Mouse (Mus musculus): Measurements from ENCODE around the gene Slc9a9.

Slc9a9 gene

DNA sequence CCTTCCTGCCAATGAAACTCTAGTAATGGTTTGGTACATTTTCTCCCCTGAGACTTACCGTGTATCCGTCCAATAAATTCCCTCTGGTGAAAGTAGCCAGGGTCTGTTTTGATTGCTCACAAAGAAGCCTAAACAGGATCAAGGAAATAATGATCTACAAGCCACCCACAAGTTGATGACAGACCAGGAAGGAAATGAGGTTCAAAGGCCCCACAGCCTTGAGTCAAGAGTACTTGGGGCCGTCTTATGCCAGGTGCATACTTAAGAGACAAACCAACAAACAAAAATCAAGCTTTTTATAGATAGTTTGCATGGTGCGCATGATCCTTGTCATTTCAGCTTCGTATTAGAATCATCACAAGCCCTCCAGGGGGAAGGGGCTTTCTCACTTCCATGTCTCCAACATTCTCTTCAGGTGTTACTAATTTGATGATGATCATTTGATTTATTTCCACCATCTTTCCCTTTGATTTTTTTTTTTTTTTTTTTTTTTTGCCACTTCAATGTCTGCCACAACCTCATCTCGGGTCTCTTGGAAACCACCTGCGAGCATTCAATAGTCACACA, 275.9 kb downstream of the Slc9a9 start:
- in situ Hi-C loops (cut with MseI, MboI) = no loop called here

DNA sequence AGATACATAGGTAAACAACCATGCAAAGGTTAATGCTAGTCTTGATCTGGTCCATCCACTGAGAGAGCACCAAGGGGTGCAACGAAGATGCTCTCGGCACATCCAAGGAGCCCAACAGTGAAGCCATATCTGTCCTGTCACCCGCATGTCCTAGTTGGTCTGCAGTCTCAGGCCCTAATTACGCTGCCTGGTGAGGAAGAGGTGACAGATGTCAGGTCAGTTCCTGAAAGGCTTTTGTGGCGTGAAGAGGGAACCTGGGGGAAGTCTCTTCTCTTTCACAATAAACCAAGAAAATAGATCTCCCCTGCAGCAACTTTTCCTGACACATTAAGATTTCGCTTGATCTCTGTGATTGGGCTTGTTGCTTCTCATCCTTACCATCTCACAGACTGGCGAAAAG, 277.5 kb downstream of the Slc9a9 start:
- in situ Hi-C loops (cut with MseI, MboI) = no loop called here

DNA sequence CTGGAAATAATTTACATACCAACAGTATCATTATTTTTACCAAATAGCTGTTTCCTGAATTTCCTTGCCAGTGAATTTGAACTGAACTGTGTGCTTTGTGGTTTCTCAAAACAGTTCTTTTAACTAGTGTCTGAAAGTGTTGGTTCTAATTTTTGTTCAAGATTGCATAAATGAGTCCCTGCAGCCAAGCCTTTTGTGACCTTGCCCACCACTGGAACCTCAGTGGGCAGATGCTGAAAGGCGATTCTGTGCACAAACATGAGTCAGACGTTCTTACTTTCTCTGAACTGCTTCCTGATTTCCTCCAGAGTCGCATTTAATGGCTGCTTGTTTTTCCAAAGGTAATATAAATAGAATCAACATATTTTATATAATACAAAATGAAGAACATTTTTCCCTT, 281.0 kb downstream of the Slc9a9 start:
- in situ Hi-C loops (cut with MseI, MboI) = no loop called here

DNA sequence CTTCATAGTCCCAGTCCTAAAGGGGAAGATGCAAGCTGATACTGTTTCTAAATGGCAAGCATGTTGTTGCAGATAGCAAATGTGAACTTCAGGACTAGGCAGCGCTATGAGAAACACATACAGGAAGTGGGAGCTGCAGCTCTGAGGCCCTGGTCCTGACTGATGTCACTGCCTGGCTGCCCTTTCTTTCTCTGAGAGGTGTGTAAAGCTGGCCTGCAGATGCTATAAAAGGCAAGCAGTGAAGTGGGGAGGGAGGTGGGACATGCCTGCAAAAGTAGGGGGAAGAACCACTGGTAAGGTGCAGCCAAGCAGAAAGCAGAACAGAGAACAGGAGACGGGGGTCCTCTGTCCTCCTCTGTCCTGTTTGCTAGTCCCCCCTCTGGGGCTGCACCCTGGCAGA, 285.9 kb downstream of the Slc9a9 start:
- in situ Hi-C loops (cut with MseI, MboI) = no loop called here

DNA sequence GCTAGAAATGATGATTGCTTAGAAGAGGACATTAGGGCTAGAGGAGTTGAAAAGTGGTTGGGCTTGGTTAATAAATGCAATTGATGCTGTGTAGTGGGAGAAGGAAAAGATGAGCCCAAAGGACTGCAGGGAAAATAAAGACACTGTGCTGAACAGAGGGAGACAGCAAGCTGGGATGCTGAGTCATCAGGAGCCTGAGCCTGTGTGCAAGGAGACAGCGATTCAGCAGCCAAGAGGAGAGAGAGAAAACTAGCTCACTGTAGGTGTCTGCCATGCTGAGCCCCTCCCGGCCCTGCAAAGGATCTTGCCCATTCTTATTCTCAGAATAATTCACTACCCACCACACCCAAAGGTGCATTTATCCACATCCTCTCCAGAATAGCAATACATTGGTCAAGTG, 288.7 kb downstream of the Slc9a9 start:
- in situ Hi-C loops (cut with MseI, MboI) = no loop called here

DNA sequence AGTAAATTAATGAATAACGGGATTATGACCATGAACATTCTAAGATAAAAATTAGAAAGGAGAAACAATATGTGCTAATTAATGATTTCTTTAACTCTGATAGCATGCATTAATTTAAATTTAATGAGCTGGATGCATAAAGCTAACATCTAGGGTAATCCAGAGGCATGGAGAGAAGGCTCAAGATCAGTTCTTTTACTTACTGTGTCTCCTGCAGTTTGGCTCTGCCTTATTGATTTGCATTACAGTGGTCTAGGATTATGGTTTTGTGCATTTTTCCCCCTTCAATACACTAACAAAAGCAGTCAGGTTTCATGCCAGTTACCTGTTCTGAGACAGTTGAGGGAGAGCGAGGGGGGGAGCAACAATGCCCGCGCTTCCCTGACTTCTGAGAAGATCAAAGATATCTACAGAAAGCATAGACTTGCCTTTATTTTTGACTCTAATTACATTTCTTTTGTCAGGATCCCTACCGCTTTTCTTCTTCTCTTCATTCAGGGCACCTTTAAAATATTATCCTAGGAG, 298.9 kb downstream of the Slc9a9 start:
- in situ Hi-C loops (cut with MseI, MboI) = no loop called here

DNA sequence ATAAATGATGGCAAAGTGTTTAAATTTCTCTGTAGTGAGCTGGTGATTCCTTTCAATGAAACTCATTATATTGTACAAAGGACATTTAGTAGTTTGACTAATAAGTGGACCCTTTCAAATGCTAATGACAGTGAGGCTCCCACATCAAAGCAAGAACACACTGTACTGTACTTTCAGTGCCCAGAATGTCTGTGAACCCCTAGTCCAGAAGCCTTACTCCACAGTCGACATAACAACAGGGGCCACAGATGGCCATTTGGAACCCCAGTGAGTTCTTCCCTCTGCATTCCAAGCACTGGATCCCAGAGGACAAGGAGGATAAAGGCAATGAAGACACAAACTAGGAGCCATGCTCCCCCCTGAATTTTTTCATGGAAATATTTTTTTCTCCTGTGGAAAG, 299.4 kb downstream of the Slc9a9 start:
- in situ Hi-C loops (cut with MseI, MboI) = no loop called here

DNA sequence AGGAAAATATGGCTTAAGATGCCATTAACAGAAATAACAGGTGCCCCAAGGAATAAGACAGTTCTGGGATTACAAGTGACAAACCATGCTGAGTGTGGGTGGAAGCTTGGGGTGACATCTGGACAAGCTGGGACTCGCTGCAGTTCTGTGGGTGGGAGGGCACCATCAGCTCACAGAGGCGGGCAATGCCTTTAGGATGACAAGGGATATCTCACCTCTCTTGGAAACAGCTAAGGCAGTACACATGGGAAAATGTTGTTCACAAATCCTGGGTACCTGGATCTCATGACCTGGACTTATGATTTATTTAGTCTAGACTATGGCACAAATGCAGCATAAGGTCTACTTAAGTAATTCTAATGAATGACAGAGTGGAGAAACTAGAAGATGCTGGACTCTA, 302.3 kb downstream of the Slc9a9 start:
- in situ Hi-C loops (cut with MseI, MboI) = no loop called here

DNA sequence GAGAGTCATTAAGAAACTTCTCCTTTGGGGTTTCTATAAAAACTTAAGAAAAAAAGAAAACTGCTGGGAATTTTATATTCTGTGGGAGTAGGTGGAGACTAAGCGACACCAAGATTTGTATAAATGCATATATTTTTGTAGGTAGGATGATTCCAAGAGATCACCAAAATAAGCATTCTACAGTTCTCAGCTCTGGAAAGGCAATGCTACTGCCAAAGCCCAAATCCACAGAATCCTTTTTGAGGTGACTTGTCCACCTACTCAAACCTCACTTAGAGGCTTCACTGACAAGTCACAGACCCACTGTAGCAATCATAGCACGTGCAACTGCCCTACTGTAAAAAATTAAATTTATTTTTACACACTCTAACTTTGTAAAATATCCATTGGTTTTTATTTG, 303.0 kb downstream of the Slc9a9 start:
- in situ Hi-C loops (cut with MseI, MboI) = no loop called here

DNA sequence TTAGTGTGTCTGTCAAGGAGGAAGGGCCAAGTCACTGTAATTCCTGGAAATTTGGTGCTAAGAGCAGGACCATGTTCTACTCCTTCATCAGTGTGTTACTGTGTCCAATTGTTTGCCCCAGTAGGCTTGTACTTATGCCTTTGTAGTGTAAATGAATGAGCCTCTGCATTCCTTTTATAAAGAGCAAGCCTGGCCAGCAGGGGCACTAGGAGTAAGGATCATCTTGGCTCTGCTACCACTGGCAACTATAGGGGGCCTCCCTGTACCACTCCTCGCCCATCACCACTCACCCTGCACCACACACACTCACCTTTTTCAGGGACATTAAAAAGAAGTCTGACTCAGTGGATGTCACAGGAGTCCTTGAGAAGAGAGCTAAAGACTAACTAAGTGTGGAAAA, 306.5 kb downstream of the Slc9a9 start:
- in situ Hi-C loops (cut with MseI, MboI) = no loop called here

DNA sequence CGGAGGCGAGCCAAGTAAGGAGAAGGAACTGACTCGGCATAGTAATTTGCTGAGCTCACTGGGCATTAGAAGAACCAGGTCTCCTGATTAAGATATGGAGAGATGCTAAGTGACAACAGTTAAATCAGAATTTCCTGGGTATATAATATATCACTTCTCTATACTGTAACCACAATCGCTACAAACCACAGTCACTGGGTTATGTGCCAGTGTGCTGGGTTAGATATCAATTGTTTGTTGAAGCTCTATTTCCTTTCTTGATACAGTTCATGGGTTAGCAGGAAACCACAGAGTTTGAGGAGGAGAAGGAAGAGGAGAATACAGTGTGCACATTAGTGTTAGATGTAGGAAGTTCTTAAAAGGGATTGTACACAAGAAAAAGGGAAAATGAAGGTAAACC, 323.9 kb downstream of the Slc9a9 start:
- in situ Hi-C loops (cut with MseI, MboI) = no loop called here

DNA sequence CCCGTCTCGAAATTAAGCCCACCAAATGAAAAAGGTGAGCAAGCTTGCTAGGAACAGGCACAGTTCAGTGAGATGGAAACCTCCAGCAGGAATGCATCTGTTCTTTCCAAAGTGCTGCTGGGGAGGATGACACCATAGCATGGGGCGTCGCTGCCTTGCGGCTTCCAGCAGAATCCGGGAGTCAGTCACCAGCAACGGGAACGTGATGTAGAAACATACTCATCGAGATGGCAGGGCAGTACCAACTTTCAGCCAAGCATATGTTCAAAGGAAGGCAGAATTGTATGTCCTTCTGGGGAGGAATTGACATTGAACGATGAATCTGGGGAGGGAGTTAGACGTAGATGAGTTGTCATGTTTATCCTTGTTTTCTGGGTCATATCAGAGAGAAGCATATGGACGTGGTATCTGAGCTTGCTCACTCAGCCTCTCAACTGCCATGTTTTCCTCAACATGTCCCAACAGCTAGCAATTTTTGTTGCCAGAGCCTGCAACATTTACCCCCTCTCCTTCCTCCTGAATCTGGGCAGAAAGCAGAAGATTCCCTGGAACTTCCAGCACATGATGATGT, 350.5 kb downstream of the Slc9a9 start:
- in situ Hi-C loops (cut with MseI, MboI) = no loop called here

DNA sequence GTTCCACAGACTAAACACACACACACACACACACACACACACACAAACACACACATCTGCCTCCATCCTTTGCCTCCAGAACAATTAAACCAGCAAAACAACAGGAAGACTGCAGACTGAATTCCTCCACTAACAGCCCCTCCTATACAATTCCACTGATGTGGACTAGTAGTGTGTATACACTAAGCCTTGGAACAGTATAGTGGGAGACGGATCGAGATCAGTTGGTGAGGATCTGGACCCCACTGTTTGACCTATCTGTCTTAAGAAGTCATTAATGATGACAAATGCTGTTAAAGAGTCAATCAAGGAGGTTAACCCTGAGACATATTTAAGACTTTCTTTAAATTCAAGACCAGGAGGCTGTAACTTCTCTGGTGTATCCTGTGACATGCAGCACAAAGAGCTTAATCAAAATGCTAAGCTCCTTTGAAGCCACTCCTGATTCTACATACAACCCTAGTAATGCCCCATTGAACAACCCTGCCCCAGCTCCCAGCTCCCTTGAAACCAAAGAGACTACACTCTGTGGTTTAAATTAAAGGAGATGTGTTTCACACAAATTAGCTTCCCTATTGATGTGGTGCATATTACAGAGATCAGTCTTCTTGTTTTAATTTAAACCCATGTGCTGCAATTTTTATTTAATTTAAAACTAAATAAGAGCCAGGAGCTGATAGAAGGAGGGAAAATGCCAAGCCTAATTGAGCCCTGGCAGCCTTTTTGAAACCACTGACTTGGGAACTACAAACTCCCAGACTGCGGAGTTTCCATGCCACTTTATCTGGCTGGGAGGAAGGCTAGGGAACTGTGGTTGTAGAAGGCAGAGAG, 364.6 kb downstream of the Slc9a9 start:
- in situ Hi-C loops (cut with MseI, MboI) = no loop called here

DNA sequence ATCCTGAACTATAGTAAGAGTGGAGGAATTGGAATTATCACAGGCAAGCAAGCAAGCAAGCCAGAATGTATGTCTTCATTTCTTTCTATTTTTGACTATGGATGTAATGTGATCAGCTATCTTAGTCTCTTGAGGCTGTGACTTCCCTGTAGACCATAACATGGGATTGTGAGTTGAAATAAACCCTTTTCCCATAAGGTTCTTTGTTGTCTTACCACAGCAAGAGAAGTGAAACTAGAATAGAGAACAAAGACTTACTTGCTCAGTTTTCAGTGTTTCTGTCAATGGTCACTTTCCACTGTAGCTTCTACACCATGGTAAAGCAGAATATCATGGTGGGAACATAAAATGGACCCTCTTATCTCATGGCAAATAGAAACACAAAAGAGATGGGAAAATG, 366.5 kb downstream of the Slc9a9 start:
- in situ Hi-C loops (cut with MseI, MboI) = no loop called here

DNA sequence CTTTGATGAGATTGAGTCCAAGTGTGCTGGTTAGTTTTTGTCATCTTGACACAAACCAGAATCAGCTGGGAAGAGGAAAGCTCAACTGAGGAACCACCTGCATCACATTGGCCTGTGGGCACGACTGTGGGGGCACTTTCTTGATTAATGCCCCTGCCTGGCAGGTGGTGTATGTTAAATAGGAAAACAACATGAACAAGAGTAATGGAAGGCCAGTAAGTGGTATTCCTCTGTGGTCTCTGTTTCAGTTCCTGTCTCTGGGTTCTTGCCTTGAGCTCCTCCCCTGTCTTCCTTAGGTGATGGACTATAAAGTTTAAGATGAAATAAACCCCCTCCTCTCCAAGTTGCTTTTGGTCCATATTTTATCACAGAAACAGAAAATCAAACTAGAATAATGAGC, 372.7 kb downstream of the Slc9a9 start:
- in situ Hi-C loops (cut with MseI, MboI) = no loop called here

DNA sequence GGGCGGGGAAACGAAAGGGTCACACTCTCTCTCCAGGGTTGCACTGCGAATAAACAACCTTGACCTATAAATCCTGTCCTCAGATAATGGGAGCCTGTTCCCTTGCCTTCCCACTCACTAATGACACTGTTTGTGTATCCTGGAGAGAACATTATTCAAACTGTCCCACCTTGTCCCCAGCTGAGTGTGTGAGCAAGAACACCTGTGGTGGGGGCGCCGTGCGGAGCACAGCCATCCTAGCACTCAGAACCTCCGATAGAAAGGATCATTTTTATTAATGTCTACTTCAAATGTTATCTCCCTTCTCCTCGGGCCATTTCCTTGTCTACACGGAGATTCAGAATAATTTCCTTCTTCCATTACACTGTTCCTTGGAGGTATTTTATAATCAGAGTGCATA, 382.5 kb downstream of the Slc9a9 start:
- in situ Hi-C loops (cut with MseI, MboI) = no loop called here

DNA sequence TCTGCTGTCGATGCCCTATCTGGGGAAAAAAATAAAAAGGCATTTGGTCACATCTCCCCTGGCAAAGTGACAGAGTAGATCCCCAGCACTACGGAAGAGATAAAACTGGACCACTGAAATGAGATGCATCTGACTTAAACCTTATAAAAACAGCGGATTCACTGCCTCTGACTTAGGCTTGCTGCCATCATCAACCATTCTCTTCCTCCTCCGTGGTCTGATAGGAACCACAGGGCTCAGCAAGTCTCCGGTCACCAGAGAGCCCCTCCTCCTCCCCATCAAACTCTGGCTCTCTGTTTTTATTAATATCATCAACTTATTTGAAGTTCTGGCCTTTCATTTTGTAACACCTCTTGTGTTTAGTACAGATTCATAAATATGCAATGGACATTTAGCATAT, 383.5 kb downstream of the Slc9a9 start:
- in situ Hi-C loops (cut with MseI, MboI) = no loop called here

DNA sequence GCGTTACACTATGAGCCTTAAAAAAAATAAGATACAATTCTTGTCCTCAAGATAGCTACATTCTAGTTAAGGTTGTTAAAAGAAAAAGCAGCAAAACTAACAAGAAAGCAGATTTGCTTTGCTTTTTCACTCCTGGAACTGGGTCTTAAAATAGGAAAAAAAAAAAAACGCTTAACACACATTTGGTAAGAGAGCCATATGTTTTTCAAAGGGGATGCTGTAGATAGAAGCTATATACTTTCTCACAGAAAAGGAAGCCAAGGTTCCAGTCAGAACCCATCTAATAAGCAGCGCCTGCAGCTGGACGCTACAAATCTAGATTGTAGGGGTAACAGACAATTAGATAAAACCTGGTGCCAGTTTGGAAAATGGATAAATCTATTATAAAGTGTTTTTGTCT, 386.1 kb downstream of the Slc9a9 start:
- in situ Hi-C loops (cut with MseI, MboI) = no loop called here

DNA sequence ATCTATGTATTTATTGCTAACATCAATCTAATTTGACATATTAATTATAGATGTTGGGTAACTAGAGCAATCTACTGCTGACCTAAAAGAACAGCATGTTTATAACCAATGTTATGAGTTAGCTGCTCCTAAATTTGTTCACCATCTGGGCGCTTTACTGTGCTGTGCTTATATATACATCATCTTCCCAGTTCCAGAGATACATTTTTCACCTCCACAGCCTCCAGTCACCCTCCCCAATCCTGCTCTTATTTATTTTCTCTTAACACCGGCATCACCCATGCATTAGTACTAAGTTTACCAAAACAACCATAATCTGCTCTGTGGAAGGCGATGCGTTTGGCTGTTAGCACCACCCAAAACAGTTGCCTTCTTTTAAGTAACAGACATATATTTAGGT, 391.0 kb downstream of the Slc9a9 start:
- in situ Hi-C loops (cut with MseI, MboI) = no loop called here

DNA sequence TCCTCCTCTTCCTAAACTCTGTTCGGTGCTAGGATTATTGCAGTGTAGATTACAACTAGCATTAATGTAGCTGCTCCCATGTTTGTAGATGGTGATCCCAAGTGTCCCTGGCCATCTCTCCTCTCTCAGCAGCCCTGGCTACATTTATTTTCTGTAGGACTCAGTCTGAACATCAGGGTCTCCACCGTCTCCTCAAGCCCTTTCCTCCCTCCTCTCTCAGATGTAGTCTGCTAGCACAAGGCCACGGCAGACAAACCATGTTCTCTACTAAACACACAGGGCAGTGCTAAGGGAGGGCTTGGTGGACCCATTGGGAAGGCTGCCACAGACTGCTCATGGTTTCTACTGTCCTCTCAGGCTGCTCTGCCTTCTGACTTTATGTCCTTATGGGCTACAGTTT, 397.3 kb downstream of the Slc9a9 start:
- in situ Hi-C loops (cut with MseI, MboI) = no loop called here

DNA sequence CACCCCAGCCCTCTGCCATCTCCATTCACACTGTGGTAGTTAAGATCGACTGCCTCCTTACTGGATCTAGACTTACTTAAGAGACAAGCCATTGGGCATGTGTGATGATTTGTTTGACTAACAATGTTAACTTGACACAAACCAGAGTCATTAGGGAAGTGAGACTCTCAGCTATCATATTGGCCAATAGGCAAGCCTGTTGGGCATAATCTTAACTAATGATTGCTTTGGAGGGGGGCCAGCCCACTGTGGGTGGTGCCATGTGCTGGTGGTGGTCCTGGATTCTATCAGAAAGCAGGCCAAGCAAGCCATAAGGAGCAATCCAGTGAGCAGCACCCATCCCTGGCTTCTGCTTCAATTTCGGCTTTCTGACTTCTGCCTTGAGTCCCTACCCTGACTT, 398.8 kb downstream of the Slc9a9 start:
- in situ Hi-C loops (cut with MseI, MboI) = no loop called here

DNA sequence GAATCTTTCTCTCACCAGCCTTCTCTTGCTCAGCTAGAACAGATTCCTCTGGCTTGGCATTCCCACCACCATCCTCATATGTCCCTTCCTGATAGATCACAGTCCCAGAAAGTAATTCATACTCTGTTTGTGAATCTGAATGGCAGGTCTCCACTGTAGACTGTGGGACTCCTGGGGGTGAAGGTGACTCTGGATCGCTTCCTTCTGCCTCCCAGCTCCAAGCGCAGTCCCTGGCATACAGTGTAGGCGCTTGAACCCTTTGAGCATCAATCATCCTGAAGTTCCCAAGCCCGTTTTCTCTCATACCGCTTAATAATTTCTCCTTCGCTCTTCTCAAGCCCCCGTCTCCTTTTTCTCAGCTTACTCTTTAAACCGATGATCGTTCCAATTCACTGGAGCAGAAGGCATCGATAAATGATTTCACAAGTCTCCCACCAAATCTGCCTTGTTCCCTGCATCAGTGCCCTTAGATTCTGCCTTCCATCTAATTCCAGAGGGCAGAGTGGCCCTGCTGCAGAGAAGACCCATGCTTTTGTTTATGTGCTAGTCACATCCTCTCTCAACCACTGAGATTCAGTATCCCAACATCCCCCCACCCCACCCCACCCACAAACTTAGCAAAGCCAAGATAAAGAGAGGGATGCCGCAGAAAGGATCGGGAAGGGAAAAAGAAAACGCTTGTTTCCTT, 401.3 kb downstream of the Slc9a9 start:
- in situ Hi-C loops (cut with MseI, MboI) = no loop called here

Measured in mouse trophoblast stem cell (cell line).